ENCODE assay signal across 8 mouse cellular contexts in genomic region chr1:128786941-128787569, GRCm38 (mm10).
DNase-seq lines count a peak whose midpoint lies in the region; ATAC-seq lines count a peak whose summit lies in the region.

No protein-coding gene starts in this region.

- DNase-seq in adrenal gland, postnatal 14 days, result peak; percentile 30
- DNase-seq in adrenal gland, adult (ENCODE audit: inconsistent age in 2 of 2, low spot score in 1 of 2), result no peak
- DNase-seq in layer of hippocampus, postnatal 36 days, result peak; percentile 70 to 72
- peak; percentile 87 to 92 for DNase-seq in right cerebral cortex, adult 2 months (ENCODE audit: low spot score in 2 of 2)
- DNase-seq in kidney, adult 9 months, result no peak
- DNase-seq in urinary bladder, postnatal 25 days (ENCODE audit: low spot score), result no peak
- DNase-seq in heart, adult 8-10 months (ENCODE audit: low spot score), result no peak

- ATAC-seq in activated CD4-positive, CD25-positive, alpha-beta regulatory T cell, adult 4 months, result peak; percentile 76

Comparison
In these comparisons a context has a peak if more than half of its experiments do, and no peak if none do; other contexts are left out.
1. DNase-seq: peak in adrenal gland, postnatal 14 days (single experiment), layer of hippocampus, postnatal 36 days (2 of 2) and right cerebral cortex, adult 2 months (2 of 2); none in adrenal gland, adult (0 of 2), kidney, adult 9 months (single experiment), urinary bladder, postnatal 25 days (single experiment) and heart, adult 8-10 months (single experiment).